Mouse (Mus musculus) midbrain, postnatal 0 days (tissue): ENCODE results near the gene Mitf. TPM values are rescaled to one million over a fixed set of nuclear protein-coding genes. Genes with fewer than 3 reads are reported as not detected.

Experiments used
- ATAC-seq: fragments of 200-750 bp; cut with Nextera tagmentation; 2 replicates; pipeline ENCODE4 v1.8.0; 2017; ENCODE audit warnings: moderate number of reproducible peaks, mild to moderate bottlenecking, moderate TSS enrichment, moderate library complexity; ENCODE audit not compliant: low FRiP score
- DNase-seq: peaks from one replicate; pipeline ENCODE4 v3.0.0-alpha.2; 2015; ENCODE audit warnings: low spot score
- H3K27ac ChIP-seq: fragments of 300-500 bp; sonication (generic); 2 replicates; pipeline ENCODE4 v1.5.1; 2014; ENCODE audit warnings: low read depth, mild to moderate bottlenecking, low read length, mixed read lengths
- H3K27me3 ChIP-seq: fragments of 300-500 bp; sonication (generic); 2 replicates; pipeline ENCODE4 v1.6.1; 2014; ENCODE audit warnings: low read length, control low read depth, mixed read lengths; ENCODE audit not compliant: insufficient read depth
- H3K36me3 ChIP-seq: fragments of 300-500 bp; sonication (generic); 2 replicates; pipeline ENCODE4 v1.6.1; 2014; ENCODE audit warnings: low read length, control low read depth, mixed read lengths; ENCODE audit not compliant: insufficient read depth
- H3K4me1 ChIP-seq: fragments of 300-500 bp; sonication (generic); 2 replicates; pipeline ENCODE4 v1.6.1; 2014; ENCODE audit warnings: mild to moderate bottlenecking, control low read depth, antibody characterized with exemption, low read length, mixed read lengths; ENCODE audit not compliant: insufficient read depth
- H3K4me2 ChIP-seq: fragments of 300-500 bp; sonication (generic); 2 replicates; pipeline ENCODE4 v1.6.1; 2014; ENCODE audit warnings: low read depth, mild to moderate bottlenecking, low read length, mixed read lengths; ENCODE audit not compliant: poor library complexity, severe bottlenecking
- H3K4me3 ChIP-seq: fragments of 300-500 bp; sonication (generic); 2 replicates; pipeline ENCODE4 v1.5.1; 2014; ENCODE audit warnings: low read depth, mild to moderate bottlenecking, low read length, moderate library complexity
- H3K9ac ChIP-seq: fragments of 300-500 bp; sonication (generic); replicated peaks from 2 replicates; pipeline ENCODE4 v1.6.1; 2014; ENCODE audit warnings: mild to moderate bottlenecking, low read length, moderate library complexity, mixed read lengths; ENCODE audit not compliant: poor library complexity, severe bottlenecking
- H3K9me3 ChIP-seq: fragments of 300-500 bp; sonication (generic); 2 replicates; pipeline ENCODE4 v1.6.1; 2016; ENCODE audit warnings: low read length, control low read depth
- CTCF ChIP-seq: IDR thresholded peaks from 2 replicates; pipeline ENCODE4 v1.5.1; 2016; ENCODE audit warnings: antibody characterized with exemption, mild to moderate bottlenecking
- WGBS: fragments of 180-500 bp; shearing (Covaris S2); extraction: QIAGEN DNeasy Blood & Tissue Kit; methylation state at CpG from one replicate; pipeline ENCODE4 v1.1.7; 2014; 5-methylcytosine and 5-hydroxymethylcytosine counted together
- polyA plus RNA-seq: library from polyadenylated mRNA; unstranded; fragments of >200 nt; fragmentation: Nextera tagmentation; extraction: Ambion mirVana; gene quantifications from 2 replicates; pipeline ENCODE4 v1.2.1, GENCODE M21; 2015
- total RNA-seq: library from RNA; depleted of rRNA; stranded (reverse); fragments of >200 nt; gene quantifications from 2 replicates; pipeline ENCODE4 v1.2.3, GENCODE M21; 2014

Mitf gene
- total and polyA plus RNA-seq, 2 experiments from 2014 or later = 1.1 to 2.8 TPM

GRCm38 (mm10) chr6:97876990-97877389 is 70.1 kb downstream of the Mitf start:
- Histone ChIP-seq H3K27ac (no peak overlapping the region), H3K4me3 (no peak overlapping the region), H3K9me3 (no peaks in the 10 kb centered on the region), H3K9ac (no peak overlapping the region), H3K27me3 (no peaks in the 10 kb centered on the region), H3K4me1 (no peaks in the 10 kb centered on the region), H3K4me2 (no peak overlapping the region), H3K36me3 (no peaks in the 10 kb centered on the region)
- 74% methylated on average over 2 of the region's 2 CpGs for WGBS
- ATAC-seq (no peak), DNase-seq (no peak)
- TF ChIP-seq CTCF = no peak

DNA sequence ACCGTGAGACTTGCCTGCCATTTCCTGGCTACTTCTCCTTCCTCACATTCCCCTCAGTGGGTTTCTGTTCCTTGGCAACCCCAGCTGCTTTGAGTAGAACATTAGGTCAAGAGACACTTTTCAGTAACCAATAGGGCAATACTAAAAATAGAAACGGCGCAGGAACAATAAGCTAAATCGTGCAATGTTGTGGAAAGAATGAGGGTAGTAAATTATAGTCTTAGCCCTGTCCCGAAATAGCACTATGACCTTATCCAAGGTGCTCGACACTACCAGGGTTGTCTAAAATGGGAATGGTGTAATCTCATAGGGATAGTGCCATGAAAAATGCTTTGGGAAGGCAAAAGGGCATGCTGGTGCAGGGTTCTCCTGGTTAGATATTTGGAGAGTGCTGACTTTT is 70.6 kb downstream of the Mitf start:
- Histone ChIP-seq H3K9me3 (no peaks in the 10 kb centered on the region), H3K9ac (no peak overlapping the region), H3K4me3 (no peak overlapping the region), H3K27ac (no peak overlapping the region), H3K4me2 (no peak overlapping the region), H3K36me3 (no peaks in the 10 kb centered on the region), H3K27me3 (no peaks in the 10 kb centered on the region), H3K4me1 (no peaks in the 10 kb centered on the region)
- WGBS = 69% methylated on average over 6 of the region's 6 CpGs
- no peak for ATAC-seq
- DNase-seq = peak; percentile 39
- TF ChIP-seq CTCF = no peak

- H3K9ac ChIP-seq = no peak overlapping the region
- H3K27me3 ChIP-seq = no peaks in the 10 kb centered on the region
- no peak for ATAC-seq
- no peak for TF ChIP-seq CTCF
- no peak for DNase-seq
- no peaks in the 10 kb centered on the region for H3K36me3 ChIP-seq
- 88% methylated on average over 5 of the region's 5 CpGs for WGBS
- no peaks in the 10 kb centered on the region for H3K9me3 ChIP-seq
- no peaks in the 10 kb centered on the region for H3K4me1 ChIP-seq
- no peak overlapping the region for H3K27ac ChIP-seq
- H3K4me3 ChIP-seq = no peak overlapping the region
- H3K4me2 ChIP-seq = no peak overlapping the region
Measured at GRCm38 (mm10) chr6:97880363-97880762, 73.5 kb downstream of the Mitf start.

GRCm38 (mm10) chr6:97881935-97882334 is 75.1 kb downstream of the Mitf start:
- Histone ChIP-seq H3K9ac (no peak overlapping the region), H3K27me3 (no peaks in the 10 kb centered on the region), H3K4me1 (no peaks in the 10 kb centered on the region), H3K36me3 (no peaks in the 10 kb centered on the region), H3K4me3 (no peak overlapping the region), H3K9me3 (no peaks in the 10 kb centered on the region), H3K4me2 (no peak overlapping the region), H3K27ac (no peak overlapping the region)
- ATAC-seq (no peak), DNase-seq (peak; percentile 21)
- 64% methylated on average over 3 of the region's 3 CpGs for WGBS
- no peak for TF ChIP-seq CTCF

DNA sequence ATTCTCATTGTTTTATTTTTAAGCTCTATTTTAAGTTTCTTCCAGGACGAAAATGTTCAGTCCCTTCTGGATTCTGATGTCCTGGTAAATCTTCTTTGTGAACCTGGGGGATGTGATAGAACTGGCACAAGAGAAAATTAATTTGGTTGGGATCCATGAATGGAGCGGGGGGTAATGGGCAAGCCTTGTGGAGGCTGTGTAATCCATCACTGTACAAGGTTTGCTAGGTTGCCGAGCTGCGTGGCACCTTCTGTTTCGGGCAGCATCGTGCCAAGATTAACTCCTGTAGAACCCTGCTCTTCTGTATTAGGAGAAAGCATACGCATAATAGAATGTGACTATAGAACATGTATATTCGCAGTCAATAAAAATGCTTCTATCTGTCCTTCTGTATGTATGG is 76.1 kb downstream of the Mitf start:
- no peak overlapping the region for H3K4me3 ChIP-seq
- H3K36me3 ChIP-seq = no peaks in the 10 kb centered on the region
- peak; percentile 64 for DNase-seq
- TF ChIP-seq CTCF = no peak
- no peak overlapping the region for H3K9ac ChIP-seq
- no peak for ATAC-seq
- WGBS = 91% methylated on average over 8 of the region's 8 CpGs
- H3K4me2 ChIP-seq = no peak overlapping the region
- no peak overlapping the region for H3K27ac ChIP-seq
- H3K4me1 ChIP-seq = no peaks in the 10 kb centered on the region
- no peaks in the 10 kb centered on the region for H3K9me3 ChIP-seq
- H3K27me3 ChIP-seq = no peaks in the 10 kb centered on the region

GRCm38 (mm10) chr6:97883496-97883895 is 76.6 kb downstream of the Mitf start:
- DNase-seq = peak; percentile 12
- 58% methylated on average over 2 of the region's 2 CpGs for WGBS

More at GRCm38 (mm10) chr6:97883496-97883895, 76.6 kb downstream of the Mitf start:
- Histone ChIP-seq H3K4me2 (no peak overlapping the region), H3K4me1 (no peaks in the 10 kb centered on the region), H3K9ac (no peak overlapping the region), H3K27me3 (no peaks in the 10 kb centered on the region), H3K27ac (no peak overlapping the region), H3K36me3 (no peaks in the 10 kb centered on the region), H3K4me3 (no peak overlapping the region), H3K9me3 (no peaks in the 10 kb centered on the region)
- ATAC-seq = no peak
- no peak for TF ChIP-seq CTCF
